Mouse (Mus musculus) bone marrow, adult 2 months (tissue): ENCODE measurements around the gene Krtap31-2. TPM values are rescaled to one million over a fixed set of nuclear protein-coding genes. Genes with fewer than 3 reads are reported as not detected.

Experiments
- H3K27ac ChIP-seq: fragments of 200-500 bp; 2 replicates; pipeline ENCODE4 v1.5.1; 2012; ENCODE audit warnings: low read depth, mild to moderate bottlenecking, control low read depth, inconsistent platforms, low read length; ENCODE audit not compliant: control insufficient read depth, poor library complexity, insufficient read depth
- H3K4me1 ChIP-seq: fragments of 200-500 bp; 2 replicates; pipeline ENCODE4 v1.6.1; 2011; ENCODE audit warnings: low read length; ENCODE audit not compliant: control insufficient read depth, insufficient read depth
- H3K4me3 ChIP-seq: fragments of 200-500 bp; replicated peaks from 2 replicates; pipeline ENCODE3; 2011; ENCODE audit warnings: mild to moderate bottlenecking, low read depth, low read length, control low read depth; ENCODE audit not compliant: control insufficient read depth
- CTCF ChIP-seq: fragments of 200-500 bp; IDR thresholded peaks from 2 replicates; pipeline ENCODE4 v1.5.1; 2011; ENCODE audit warnings: low read length, control low read depth; ENCODE audit not compliant: control insufficient read depth, insufficient read depth
- POLR2A ChIP-seq: fragments of 200-500 bp; IDR thresholded peaks from 2 replicates; pipeline ENCODE4 v1.6.1; 2011; ENCODE audit warnings: low read depth, mild to moderate bottlenecking, control low read depth, low read length, borderline replicate concordance; ENCODE audit not compliant: control insufficient read depth
- WGBS: fragments of 180-500 bp; shearing (Covaris S2); methylation state at CpG from one replicate; pipeline ENCODE4 v1.1.7; 2018; 5-methylcytosine and 5-hydroxymethylcytosine counted together
- polyA plus RNA-seq: library from polyadenylated mRNA; stranded (reverse); fragments of >200 nt; gene quantifications from 2 replicates; pipeline ENCODE4 v1.2.4, GENCODE M21; 2011; ENCODE audit warnings: low replicate concordance; ENCODE audit not compliant: missing spikeins, insufficient read depth, insufficient read length

Krtap31-2 gene
- not detected in 2 replicates for polyA plus RNA-seq

GRCm38 (mm10) chr11:99935991-99936390 is at the start of gene Krtap31-2:
Gene Krtap31-2 (plus strand): TSS chr11:99936291.
- Histone ChIP-seq H3K4me3 (no peak within 1 kb of the TSS), H3K27ac (no peak within 1 kb of the TSS), H3K4me1 (no peaks in the 10 kb centered on the region)
- 67% methylated on average over 1 of the region's 1 CpGs for WGBS
- TF ChIP-seq CTCF: no peak
- no peak for TF ChIP-seq POLR2A

- TF ChIP-seq POLR2A (no peak), CTCF (no peak)
- Histone ChIP-seq H3K27ac (no peak within 1 kb of the TSS), H3K4me1 (no peaks in the 10 kb centered on the region), H3K4me3 (no peak within 1 kb of the TSS)
- WGBS: 76% methylated on average over 2 of the region's 2 CpGs
Measured at GRCm38 (mm10) chr11:99907620-99908019, 28.5 kb upstream of the Krtap31-2 start, which contains the start of gene Krtap31-1. Gene Krtap31-1 (plus strand): TSS chr11:99907920.

GRCm38 (mm10) chr11:99914451-99914850 is 21.6 kb upstream of the Krtap31-2 start, which contains the start of gene Gm11565:
Gene Gm11565 (plus strand): TSS chr11:99914751.
- H3K27ac ChIP-seq: no peak within 1 kb of the TSS
- H3K4me1 ChIP-seq: no peaks in the 10 kb centered on the region
- 77% methylated on average over 3 of the region's 3 CpGs for WGBS
- TF ChIP-seq POLR2A: no peak
- no peak for TF ChIP-seq CTCF
- no peak within 1 kb of the TSS for H3K4me3 ChIP-seq

GRCm38 (mm10) chr11:99937751-99938264 is 1.7 kb downstream of the Krtap31-2 start:
- TF ChIP-seq CTCF: no peak
- no peak for TF ChIP-seq POLR2A
- H3K4me3 ChIP-seq: no peak overlapping the region
- no peaks in the 10 kb centered on the region for H3K4me1 ChIP-seq
- 67% methylated on average over 9 of the region's 9 CpGs for WGBS
- no peak overlapping the region for H3K27ac ChIP-seq

- WGBS: 84% methylated on average over 2 of the region's 2 CpGs
Measured at GRCm38 (mm10) chr11:99948175-99948574, 12.1 kb downstream of the Krtap31-2 start, which contains the start of gene Krtap9-5. Gene Krtap9-5 (plus strand): TSS chr11:99948475.

DNA sequence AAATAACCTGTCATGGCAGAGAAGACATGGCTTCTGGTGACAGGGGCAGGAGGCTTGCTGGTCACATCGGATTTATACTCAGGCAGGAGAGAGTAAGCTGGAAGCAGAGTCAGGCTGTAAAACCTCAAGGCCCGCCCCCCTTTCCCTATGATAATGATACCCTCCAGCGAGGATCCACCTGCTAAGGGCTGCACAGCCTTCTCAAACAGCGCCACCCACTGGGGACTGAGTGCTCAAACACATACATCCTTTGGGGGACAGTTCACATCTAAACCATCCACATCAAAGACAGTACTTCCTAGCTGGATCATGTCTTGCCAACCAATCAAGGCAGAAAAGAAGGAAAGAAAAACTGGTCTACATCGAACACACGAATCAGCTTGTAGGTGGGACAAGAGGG is 28.1 kb downstream of the Krtap31-2 start:
- Histone ChIP-seq H3K4me3 (no peak overlapping the region), H3K27ac (no peak overlapping the region), H3K4me1 (no peaks in the 10 kb centered on the region)
- WGBS: 55% methylated on average over 6 of the region's 6 CpGs
- TF ChIP-seq POLR2A (no peak), CTCF (no peak)

More at GRCm38 (mm10) chr11:99948175-99948574, 12.1 kb downstream of the Krtap31-2 start, which contains the start of gene Krtap9-5:
- no peak within 1 kb of the TSS for H3K4me3 ChIP-seq
- H3K4me1 ChIP-seq: no peaks in the 10 kb centered on the region
- no peak within 1 kb of the TSS for H3K27ac ChIP-seq
- TF ChIP-seq POLR2A: no peak
- TF ChIP-seq CTCF: no peak

DNA sequence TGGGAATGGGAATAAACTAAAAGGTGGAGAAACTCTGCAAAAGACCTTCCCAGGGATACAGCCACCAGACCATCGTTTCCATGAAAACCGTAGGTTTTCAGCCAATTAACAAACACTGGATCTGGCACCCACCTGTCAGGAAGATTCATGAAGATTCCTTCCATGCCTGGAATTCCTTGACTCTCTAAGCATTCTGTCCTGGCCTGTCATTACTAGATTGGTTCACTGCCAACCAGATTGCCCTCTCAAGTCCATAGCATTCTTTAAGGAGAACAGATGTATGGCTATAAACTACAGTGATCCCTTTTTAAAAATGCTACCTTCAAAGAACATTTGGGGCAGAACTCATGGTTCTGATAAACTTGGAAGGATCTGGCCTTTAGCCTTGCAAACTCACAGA is 29.9 kb downstream of the Krtap31-2 start:
- Histone ChIP-seq H3K4me1 (no peaks in the 10 kb centered on the region), H3K4me3 (no peak overlapping the region), H3K27ac (no peak overlapping the region)
- WGBS: 27% methylated on average over 2 of the region's 2 CpGs
- no peak for TF ChIP-seq POLR2A
- no peak for TF ChIP-seq CTCF

GRCm38 (mm10) chr11:99978953-99979352 is 42.9 kb downstream of the Krtap31-2 start, which contains the start of gene Krtap29-1:
Gene Krtap29-1 (minus strand): TSS chr11:99979053.
- Histone ChIP-seq H3K4me3 (no peak within 1 kb of the TSS), H3K27ac (no peak within 1 kb of the TSS), H3K4me1 (no peaks in the 10 kb centered on the region)
- TF ChIP-seq POLR2A (no peak), CTCF (no peak)
- WGBS: 71% methylated on average over 5 of the region's 5 CpGs
